Mouse (Mus musculus): ENCODE data around the gene A630023A22Rik. TPM values are rescaled to one million over a fixed set of nuclear protein-coding genes. Genes with fewer than 3 reads are reported as not detected.

The A630023A22Rik gene
- polyA plus RNA-seq, 1 experiment from 2014 or later: 0.79 TPM

DNA sequence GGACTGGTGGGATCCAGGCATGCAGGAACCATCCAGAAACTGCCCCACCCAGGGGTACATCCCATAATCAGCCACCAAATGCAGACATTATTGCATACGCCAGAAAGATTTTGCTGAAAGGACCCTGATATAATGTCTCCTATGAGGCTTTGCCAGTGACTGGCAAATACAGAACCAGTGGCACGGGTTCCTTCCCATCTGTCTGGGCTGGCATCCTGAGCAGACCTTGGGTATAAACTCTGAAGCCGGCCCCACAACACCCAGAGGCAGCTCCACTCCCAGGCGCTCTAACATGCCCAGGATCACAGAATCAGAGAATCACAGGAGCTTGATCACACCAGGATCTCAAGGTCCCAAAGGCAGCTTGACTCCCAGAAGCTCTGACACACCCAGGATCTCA, 11.8 kb upstream of the A630023A22Rik start:
- Histone ChIP-seq H3K4me1 (replicated peaks) (no peaks in the 10 kb centered on the region), H3K4me3 (replicated peaks) (no peak overlapping the region), H3K36me3 (no peaks in the 10 kb centered on the region), H3K4me2 (replicated peaks) (no peak overlapping the region), H3K9ac (no peak overlapping the region), H3K27me3 (replicated peaks) (no peaks in the 10 kb centered on the region), H3K27ac (no peak overlapping the region), H3K9me3 (no peaks in the 10 kb centered on the region)
- WGBS: 83% methylated on average over 4 of the region's 4 CpGs
- ATAC-seq: no peak

DNA sequence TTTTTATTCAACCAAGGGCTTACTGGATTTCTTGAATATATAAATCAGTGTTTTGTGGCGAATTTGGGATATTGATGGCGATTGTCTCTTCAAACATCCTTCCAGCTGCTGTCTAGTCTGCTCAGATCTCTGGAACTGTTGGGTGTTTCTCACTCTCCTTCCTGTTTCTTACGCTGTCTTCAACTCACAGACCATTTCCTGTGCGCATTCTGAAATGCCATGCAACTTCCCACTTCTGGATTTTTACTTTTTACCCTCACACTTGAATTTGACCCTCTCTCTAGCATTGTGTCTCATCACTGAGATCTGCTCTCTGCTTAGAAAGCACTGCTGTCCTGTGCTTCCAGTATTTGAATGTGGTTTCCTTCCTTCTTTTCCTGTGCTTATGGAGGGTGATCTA, 5.0 kb upstream of the A630023A22Rik start:
- no peak overlapping the region for H3K4me2 ChIP-seq (replicated peaks)
- no peak for ATAC-seq
- WGBS: 72% methylated on average over 4 of the region's 4 CpGs
- H3K9me3 ChIP-seq: no peaks in the 10 kb centered on the region
- H3K9ac ChIP-seq: no peak overlapping the region
- H3K27ac ChIP-seq: no peak overlapping the region
- H3K4me1 ChIP-seq (replicated peaks): no peaks in the 10 kb centered on the region
- H3K36me3 ChIP-seq: no peaks in the 10 kb centered on the region
- no peaks in the 10 kb centered on the region for H3K27me3 ChIP-seq (replicated peaks)
- no peak overlapping the region for H3K4me3 ChIP-seq (replicated peaks)

DNA sequence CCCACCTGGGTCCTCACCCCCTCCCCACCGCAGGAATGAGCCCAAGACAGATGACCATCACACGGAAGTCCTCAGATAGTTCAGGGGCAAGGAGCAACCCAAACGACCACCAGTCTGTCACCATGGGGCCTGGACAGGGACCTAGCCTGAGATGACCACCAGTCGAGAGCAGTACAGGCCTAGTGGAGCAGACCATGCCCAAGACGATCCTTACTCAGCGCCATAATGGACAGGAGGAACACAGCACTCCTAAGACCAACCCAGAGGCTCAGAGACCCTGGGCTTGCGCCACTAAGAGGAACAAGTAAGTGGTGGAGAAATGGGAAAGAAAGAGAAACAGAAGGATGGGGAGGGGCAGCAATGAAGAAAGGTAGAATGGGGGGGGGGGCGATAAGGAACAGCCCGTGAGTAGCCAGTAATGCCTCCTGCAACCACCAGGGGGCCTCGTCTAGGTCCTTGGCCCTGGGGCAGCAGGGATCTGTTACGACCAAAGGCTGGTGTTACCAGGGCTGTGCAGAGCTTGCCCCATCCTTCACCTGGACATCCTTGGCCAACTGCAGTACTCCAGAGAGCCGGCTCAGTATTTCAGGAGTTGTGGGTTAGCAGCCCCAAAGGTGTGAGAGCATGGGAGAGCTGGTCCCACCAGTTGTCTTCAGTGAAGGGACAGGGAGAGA, 4.0 kb upstream of the A630023A22Rik start:
- Histone ChIP-seq H3K27me3 (replicated peaks) (no peaks in the 10 kb centered on the region), H3K36me3 (no peaks in the 10 kb centered on the region), H3K4me2 (replicated peaks) (no peak overlapping the region), H3K9me3 (no peaks in the 10 kb centered on the region), H3K4me1 (replicated peaks) (no peaks in the 10 kb centered on the region), H3K4me3 (replicated peaks) (no peak overlapping the region), H3K27ac (no peak overlapping the region), H3K9ac (no peak overlapping the region)
- 62% methylated on average over 12 of the region's 12 CpGs for WGBS
- no peak for ATAC-seq

DNA sequence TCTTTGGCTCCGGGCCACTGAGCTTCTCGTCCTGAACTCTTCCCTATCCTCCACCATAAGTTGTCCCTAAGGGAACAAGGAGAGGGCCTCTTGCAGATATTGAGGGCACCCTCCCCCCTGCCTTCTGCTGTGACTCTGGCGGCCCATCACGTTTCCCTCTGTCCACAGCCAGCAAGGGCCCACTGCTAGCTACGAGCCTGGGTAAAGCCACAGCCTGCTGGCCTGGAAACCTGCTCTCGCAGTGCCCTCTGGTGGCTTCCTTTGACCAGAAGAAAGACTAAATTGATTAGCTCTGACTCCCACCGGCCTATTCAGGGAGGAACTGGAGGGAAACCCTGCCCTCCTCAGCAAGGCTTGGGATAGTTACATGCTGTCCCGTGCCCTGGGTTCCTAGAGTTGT, 2.3 kb upstream of the A630023A22Rik start:
- no peaks in the 10 kb centered on the region for H3K4me1 ChIP-seq (replicated peaks)
- peak; percentile 68 for ATAC-seq
- no peak overlapping the region for H3K9ac ChIP-seq
- no peak overlapping the region for H3K4me3 ChIP-seq (replicated peaks)
- no peak overlapping the region for H3K4me2 ChIP-seq (replicated peaks)
- H3K36me3 ChIP-seq: no peaks in the 10 kb centered on the region
- WGBS: 25% methylated on average over 8 of the region's 8 CpGs
- no peaks in the 10 kb centered on the region for H3K27me3 ChIP-seq (replicated peaks)
- H3K9me3 ChIP-seq: no peaks in the 10 kb centered on the region
- no peak overlapping the region for H3K27ac ChIP-seq

DNA sequence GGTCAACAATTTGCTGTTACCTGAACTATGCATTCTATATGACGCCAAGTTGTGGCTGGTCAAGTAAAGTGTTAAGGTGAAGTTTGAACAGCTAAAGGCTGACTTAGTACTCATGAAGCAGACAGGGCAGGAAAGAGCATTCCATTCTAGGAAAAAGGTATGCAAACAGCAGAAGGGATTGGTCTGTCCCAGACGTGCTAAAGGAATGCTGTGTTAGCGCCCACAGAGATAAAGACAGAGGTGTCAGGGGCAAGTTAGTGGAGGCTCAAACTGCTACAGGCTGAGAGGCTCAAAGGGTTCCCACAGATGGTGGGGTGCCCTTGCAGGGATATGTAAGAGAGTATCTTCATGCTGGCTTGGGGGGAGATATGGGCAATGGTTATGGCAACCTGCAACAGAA, 1.3 kb upstream of the A630023A22Rik start:
- 67% methylated on average over 3 of the region's 3 CpGs for WGBS
- Histone ChIP-seq H3K4me2 (replicated peaks) (no peak overlapping the region), H3K9ac (no peak overlapping the region), H3K27ac (no peak overlapping the region), H3K9me3 (no peaks in the 10 kb centered on the region), H3K36me3 (no peaks in the 10 kb centered on the region), H3K4me3 (replicated peaks) (no peak overlapping the region), H3K27me3 (replicated peaks) (no peaks in the 10 kb centered on the region), H3K4me1 (replicated peaks) (no peaks in the 10 kb centered on the region)
- no peak for ATAC-seq

DNA sequence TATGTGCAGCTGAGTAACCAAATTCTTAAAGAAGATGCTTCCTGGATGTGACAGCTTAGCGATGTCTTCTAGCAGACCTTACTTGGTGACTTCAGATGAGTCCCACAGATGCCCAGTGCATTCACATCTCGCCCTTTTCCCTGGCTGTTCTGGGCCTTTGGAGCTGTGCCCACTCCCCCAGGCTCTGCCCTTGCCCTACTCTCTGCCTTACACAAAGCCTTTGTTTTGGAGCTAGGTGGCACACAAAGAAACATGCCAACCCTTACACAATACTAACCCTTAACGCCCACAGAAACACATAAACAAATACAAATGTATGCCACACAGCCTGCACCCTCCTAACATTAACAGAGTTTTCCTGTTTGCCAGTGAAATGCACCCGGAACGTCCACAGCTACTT, 6.4 kb downstream of the A630023A22Rik start:
- H3K9me3 ChIP-seq: no peaks in the 10 kb centered on the region
- H3K9ac ChIP-seq: no peak overlapping the region
- no peak overlapping the region for H3K4me3 ChIP-seq (replicated peaks)
- no peaks in the 10 kb centered on the region for H3K27me3 ChIP-seq (replicated peaks)
- WGBS: 73% methylated on average over 5 of the region's 5 CpGs
- no peak for ATAC-seq
- no peak overlapping the region for H3K4me2 ChIP-seq (replicated peaks)
- H3K27ac ChIP-seq: no peak overlapping the region
- no peaks in the 10 kb centered on the region for H3K36me3 ChIP-seq
- no peaks in the 10 kb centered on the region for H3K4me1 ChIP-seq (replicated peaks)

DNA sequence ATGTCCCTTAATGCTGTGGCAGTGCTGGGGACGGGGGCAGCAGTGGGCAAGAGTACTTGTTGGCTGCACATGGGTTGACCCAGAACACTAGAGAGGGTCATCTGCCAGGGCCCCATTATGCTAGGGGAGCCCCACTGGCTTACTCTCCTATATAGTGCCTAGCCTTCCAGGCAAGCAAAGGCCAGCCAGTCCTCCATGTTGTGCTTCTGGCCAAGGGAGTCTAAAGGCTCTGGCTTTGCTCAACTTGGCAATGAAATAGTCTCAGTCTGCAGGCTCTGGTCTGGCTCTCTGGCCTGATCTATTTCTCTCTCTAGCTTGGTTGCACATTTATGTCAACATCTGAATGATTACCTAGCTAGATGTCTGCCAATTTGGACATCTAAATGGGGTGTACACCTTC, 9.7 kb downstream of the A630023A22Rik start:
- Histone ChIP-seq H3K4me3 (replicated peaks) (no peak overlapping the region), H3K9me3 (no peaks in the 10 kb centered on the region), H3K4me2 (replicated peaks) (no peak overlapping the region), H3K36me3 (no peaks in the 10 kb centered on the region), H3K4me1 (replicated peaks) (no peaks in the 10 kb centered on the region), H3K27me3 (replicated peaks) (no peaks in the 10 kb centered on the region), H3K27ac (no peak overlapping the region), H3K9ac (no peak overlapping the region)
- no peak for ATAC-seq
- 82% methylated on average over 1 of the region's 1 CpGs for WGBS

DNA sequence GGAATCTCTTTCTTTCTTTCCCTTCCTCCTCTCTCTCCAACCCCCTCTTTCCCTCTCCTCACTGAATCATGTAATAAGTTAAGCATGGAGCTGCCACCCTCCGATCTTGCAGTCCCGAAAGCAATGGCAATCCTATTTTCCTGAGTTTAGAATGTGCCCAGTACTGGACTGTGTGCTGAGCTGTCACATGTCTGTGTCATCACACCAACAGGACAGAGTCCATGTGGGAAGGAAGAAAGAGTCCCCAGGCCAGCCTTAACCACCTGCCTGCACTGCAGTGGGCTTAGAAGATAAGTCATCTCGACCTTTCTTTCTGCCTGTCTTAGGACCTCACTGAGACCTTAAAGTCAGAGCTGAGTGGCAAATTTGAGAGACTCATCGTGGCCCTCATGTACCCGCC, 11.1 kb downstream of the A630023A22Rik start:
- Histone ChIP-seq H3K4me1 (replicated peaks) (no peaks in the 10 kb centered on the region; the same call in 1 of the 2 replicates), H3K9ac (no peak overlapping the region), H3K27ac (no peak overlapping the region), H3K36me3 (no peaks in the 10 kb centered on the region), H3K4me2 (replicated peaks) (no peak overlapping the region), H3K27me3 (replicated peaks) (no peaks in the 10 kb centered on the region), H3K9me3 (no peaks in the 10 kb centered on the region), H3K4me3 (replicated peaks) (no peak overlapping the region)
- ATAC-seq: peak; percentile 67; the same call in 1 of the 2 replicates
- 79% methylated on average over 5 of the region's 5 CpGs for WGBS

DNA sequence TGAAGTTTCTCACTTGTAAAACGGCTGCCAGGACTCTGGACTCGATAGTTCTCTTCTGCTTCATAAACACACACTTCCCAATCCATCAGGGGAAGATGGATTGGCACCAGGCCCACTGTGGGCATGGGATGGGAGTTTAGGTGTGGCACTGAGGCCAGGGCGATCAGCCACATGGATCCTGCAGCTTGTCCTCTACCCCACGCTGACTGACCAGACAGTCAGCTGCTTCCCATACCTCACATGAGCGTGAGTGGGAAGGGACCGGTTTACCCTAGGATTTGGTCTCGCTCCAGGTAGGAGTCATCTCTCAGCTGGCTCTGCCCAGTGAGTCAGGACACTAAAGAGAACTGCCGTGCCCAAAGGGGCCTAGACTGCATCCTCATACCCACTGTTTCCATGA, 12.8 kb downstream of the A630023A22Rik start:
- ATAC-seq: no peak
- H3K9ac ChIP-seq: no peak overlapping the region
- no peak overlapping the region for H3K27ac ChIP-seq
- H3K9me3 ChIP-seq: no peaks in the 10 kb centered on the region
- H3K4me3 ChIP-seq (replicated peaks): no peak overlapping the region
- H3K4me1 ChIP-seq (replicated peaks): peaks cover 4% of the 10 kb centered on the region; the same call in 1 of the 2 replicates
- WGBS: 79% methylated on average over 8 of the region's 8 CpGs
- H3K36me3 ChIP-seq: no peaks in the 10 kb centered on the region
- H3K4me2 ChIP-seq (replicated peaks): no peak overlapping the region
- H3K27me3 ChIP-seq (replicated peaks): no peaks in the 10 kb centered on the region

DNA sequence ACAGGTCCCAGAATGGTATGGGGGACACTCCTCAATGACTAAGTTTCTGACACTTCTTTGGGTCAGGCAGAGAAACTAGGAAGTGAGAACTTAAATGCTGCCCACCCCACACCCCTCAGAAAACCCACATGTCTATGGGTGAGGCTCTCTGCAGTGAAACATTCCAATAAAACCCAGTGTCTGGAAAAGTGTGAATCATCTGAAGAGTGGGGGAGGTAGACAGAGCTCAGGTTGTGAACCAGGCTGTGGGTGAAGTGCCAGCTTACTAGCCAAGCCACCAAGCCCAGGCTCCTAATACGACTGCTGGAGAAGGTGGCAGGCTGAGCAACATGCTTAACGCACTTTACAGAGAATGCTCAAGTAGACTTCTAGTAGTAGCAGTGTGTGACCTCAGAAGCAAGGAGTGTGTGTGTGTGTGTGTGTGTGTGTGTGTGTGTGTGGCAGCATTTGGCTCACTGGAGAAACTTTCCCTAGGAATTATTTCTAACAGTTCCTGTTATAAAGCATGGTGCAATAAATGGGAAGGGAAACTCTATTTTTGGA, 14.6 kb downstream of the A630023A22Rik start:
- no peaks in the 10 kb centered on the region for H3K9me3 ChIP-seq
- peaks cover 4% of the 10 kb centered on the region; the same call in 1 of the 2 replicates for H3K4me1 ChIP-seq (replicated peaks)
- H3K27me3 ChIP-seq (replicated peaks): no peaks in the 10 kb centered on the region
- H3K4me3 ChIP-seq (replicated peaks): no peak overlapping the region
- no peak overlapping the region for H3K27ac ChIP-seq
- ATAC-seq: no peak
- 87% methylated on average over 2 of the region's 2 CpGs for WGBS
- H3K4me2 ChIP-seq (replicated peaks): no peak overlapping the region
- H3K9ac ChIP-seq: no peak overlapping the region
- H3K36me3 ChIP-seq: no peaks in the 10 kb centered on the region

DNA sequence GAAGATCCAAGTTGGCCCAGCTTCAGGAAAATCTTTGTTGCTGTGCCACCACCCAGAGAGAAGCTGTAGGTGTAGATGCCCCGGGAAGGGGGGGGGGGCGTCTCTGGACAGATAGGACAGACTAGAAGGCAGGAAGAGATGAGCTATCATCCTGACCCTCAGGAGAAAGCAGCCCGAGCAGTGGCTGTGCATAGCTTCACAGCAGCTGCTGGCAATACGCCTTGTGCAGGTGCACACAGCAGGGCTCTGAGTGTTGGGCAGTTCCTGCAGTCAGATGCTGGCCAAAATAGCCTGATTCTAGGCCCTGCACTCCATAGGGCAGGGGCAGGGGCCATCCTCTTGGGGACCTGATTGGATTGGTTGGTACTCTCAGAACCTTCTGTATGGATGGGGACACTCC, 15.7 kb downstream of the A630023A22Rik start:
- no peaks in the 10 kb centered on the region for H3K36me3 ChIP-seq
- H3K9ac ChIP-seq: no peak overlapping the region
- 75% methylated on average over 4 of the region's 4 CpGs for WGBS
- H3K4me3 ChIP-seq (replicated peaks): no peak overlapping the region
- no peak for ATAC-seq
- peaks cover 4% of the 10 kb centered on the region; the same call in 1 of the 2 replicates for H3K4me1 ChIP-seq (replicated peaks)
- H3K27ac ChIP-seq: no peak overlapping the region
- no peak overlapping the region for H3K4me2 ChIP-seq (replicated peaks)
- H3K9me3 ChIP-seq: no peaks in the 10 kb centered on the region
- H3K27me3 ChIP-seq (replicated peaks): no peaks in the 10 kb centered on the region

DNA sequence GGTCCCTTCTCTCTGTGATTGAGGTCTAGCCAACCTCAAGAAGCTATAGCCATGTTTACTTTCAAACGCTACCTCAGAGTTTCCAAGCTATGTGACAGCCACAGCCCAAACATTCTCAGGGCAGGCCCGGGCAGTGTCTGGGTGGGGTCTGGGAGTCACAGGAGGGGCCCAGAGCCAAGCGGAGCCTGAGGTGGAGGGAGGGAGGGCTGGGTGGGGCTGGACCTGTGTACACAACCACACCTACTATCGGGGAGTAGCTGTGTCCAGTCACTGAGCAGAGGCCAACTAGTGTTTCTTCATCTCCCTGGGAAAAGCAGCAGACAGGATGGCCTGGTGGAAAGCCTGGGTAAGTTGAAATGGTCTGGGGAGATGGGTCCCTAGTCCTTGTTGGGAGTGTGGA, 16.8 kb downstream of the A630023A22Rik start, which contains the start of gene Anxa8:
TSS of gene Anxa8 (plus strand) at position 251 of the 400 bp plus-strand sequence.
- H3K27me3 ChIP-seq (replicated peaks): no peaks in the 10 kb centered on the region
- no peaks in the 10 kb centered on the region for H3K9me3 ChIP-seq
- WGBS: 16% methylated on average over 4 of the region's 4 CpGs
- no peak within 1 kb of the TSS for H3K4me3 ChIP-seq (replicated peaks)
- no peak within 1 kb of the TSS for H3K4me2 ChIP-seq (replicated peaks)
- H3K9ac ChIP-seq: no peak within 1 kb of the TSS
- peak; percentile 77 for ATAC-seq
- peaks cover 4% of the 10 kb centered on the region; the same call in 1 of the 2 replicates for H3K4me1 ChIP-seq (replicated peaks)
- no peak within 1 kb of the TSS for H3K27ac ChIP-seq
- H3K36me3 ChIP-seq: no peaks in the 10 kb centered on the region

Data from intestine, embryonic 15.5 days (tissue).